Mouse (Mus musculus): Measurements from ENCODE around the gene AY761184. TPM values are rescaled to one million over a fixed set of nuclear protein-coding genes. Genes with fewer than 3 reads are reported as not detected.
"Not testable (repeated sequence)": the region's sequence is repeated elsewhere in the genome, so short reads cannot be mapped to it uniquely, and the experiment has no call there.

The AY761184 gene
- not detected in 2 replicates for polyA plus RNA-seq (2016; fragmentation: Nextera tagmentation; extraction: Ambion mirVana)

DNA sequence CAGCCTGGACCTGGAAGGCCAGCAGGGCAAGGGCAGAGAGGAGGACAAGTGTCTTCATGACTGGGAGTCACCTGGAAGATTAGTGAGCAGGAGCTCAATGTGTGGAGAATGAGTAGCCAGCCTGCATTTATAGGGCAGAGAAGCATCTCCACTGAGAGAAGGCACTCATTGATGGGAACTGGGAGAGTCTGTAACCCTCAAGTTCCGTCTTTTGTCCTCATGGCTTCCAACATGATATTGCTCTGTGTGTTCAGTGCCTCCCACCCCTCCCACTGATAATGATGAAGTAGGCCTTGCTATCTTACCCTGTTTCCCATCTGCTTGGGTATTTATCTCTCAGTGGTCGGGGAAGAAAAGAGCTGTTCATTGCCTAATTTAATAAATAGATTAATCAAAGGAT, at the start of gene AY761184:
Gene AY761184, minus strand, starts transcription at position 101 of the 400 bp plus-strand sequence.
- ATAC-seq (ENCODE audit: insufficient number of reproducible peaks, insufficient read depth, low FRiP score, low TSS enrichment, low read depth); H3K9ac ChIP-seq (replicated peaks); H3K4me1 ChIP-seq (replicated peaks); H3K9me3 ChIP-seq; H3K36me3 ChIP-seq; H3K27me3 ChIP-seq; H3K4me3 ChIP-seq (replicated peaks); H3K27ac ChIP-seq; H3K4me2 ChIP-seq: not testable (repeated sequence)
- 84% methylated on average over 2 of the region's 2 CpGs for WGBS

DNA sequence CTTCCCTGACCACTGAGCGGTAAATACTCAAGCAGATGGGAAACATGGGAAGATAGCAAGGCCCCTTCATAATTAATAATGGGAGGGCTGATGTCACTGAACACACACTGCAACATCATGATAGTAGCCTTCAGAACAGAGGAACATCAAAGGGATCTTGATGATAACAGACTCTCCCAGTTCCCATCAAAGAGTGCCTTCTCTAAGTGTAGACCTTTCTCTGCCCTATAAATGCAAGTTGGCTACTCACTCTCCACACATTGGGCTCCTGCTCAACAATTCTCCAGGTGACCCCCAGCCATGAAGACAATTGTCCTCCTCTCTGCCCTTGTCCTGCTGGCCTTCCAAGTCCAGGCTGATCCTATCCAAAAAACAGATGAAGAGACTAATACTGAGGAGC, 37.9 kb downstream of the AY761184 start, which contains the start of gene Defa34:
Gene Defa34, plus strand, starts transcription at position 301 of the 400 bp plus-strand sequence.
- not testable (repeated sequence) for ATAC-seq (ENCODE audit: insufficient number of reproducible peaks, insufficient read depth, low FRiP score, low TSS enrichment, low read depth); H3K9ac ChIP-seq (replicated peaks); H3K4me3 ChIP-seq (replicated peaks); H3K9me3 ChIP-seq; H3K36me3 ChIP-seq; H3K4me2 ChIP-seq; H3K27me3 ChIP-seq; H3K27ac ChIP-seq; H3K4me1 ChIP-seq (replicated peaks)
- 71% methylated on average over 1 of the region's 1 CpGs for WGBS

DNA sequence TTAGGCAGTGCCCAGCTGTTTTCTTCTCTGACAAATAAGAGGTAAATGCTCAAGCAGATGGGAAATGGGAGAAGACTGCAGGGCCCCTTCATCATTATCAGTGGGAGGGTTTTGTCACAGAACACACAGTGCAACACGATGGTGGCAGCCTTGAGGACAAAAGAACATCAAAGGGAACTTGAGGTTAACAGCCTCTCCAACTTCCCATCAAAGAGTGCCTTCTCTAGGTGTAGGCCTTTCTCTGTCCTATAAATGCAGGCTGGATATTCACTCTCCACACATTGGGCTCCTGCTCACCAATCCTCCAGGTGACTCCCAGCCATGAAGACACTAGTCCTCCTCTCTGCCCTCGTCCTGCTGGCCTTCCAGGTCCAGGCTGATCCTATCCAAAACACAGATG, 48.0 kb downstream of the AY761184 start, which contains the start of gene Defa17:
Gene Defa17, plus strand, starts transcription at position 301 of the 400 bp plus-strand sequence.
- WGBS, result 80% methylated on average over 1 of the region's 2 CpGs
- not testable (repeated sequence) for H3K4me3 ChIP-seq (replicated peaks); H3K27me3 ChIP-seq; H3K36me3 ChIP-seq; H3K9me3 ChIP-seq; H3K4me1 ChIP-seq (replicated peaks); H3K27ac ChIP-seq; ATAC-seq (ENCODE audit: insufficient number of reproducible peaks, insufficient read depth, low FRiP score, low TSS enrichment, low read depth); H3K9ac ChIP-seq (replicated peaks); H3K4me2 ChIP-seq

Other genes with a start within 250 kb of the AY761184 start
- not detected in 2 replicates for gene Gm7849, start 247.1 kb downstream of the AY761184 start, polyA plus RNA-seq (2016; fragmentation: Nextera tagmentation; extraction: Ambion mirVana)
- gene Defa20, start 194.4 kb downstream of the AY761184 start, polyA plus RNA-seq (2016; fragmentation: Nextera tagmentation; extraction: Ambion mirVana), result not detected in 2 replicates
- gene Defa32, start 174.6 kb downstream of the AY761184 start, polyA plus RNA-seq (2016; fragmentation: Nextera tagmentation; extraction: Ambion mirVana), result not detected in 2 replicates
- gene Defa37, start 138.3 kb downstream of the AY761184 start, polyA plus RNA-seq (2016; fragmentation: Nextera tagmentation; extraction: Ambion mirVana), result not detected in 2 replicates
- not detected in 2 replicates for gene Defa28, start 120.6 kb downstream of the AY761184 start, polyA plus RNA-seq (2016; fragmentation: Nextera tagmentation; extraction: Ambion mirVana)
- gene Gm7861, start 109.1 kb downstream of the AY761184 start, polyA plus RNA-seq (2016; fragmentation: Nextera tagmentation; extraction: Ambion mirVana), result not detected in 2 replicates
- not detected in 2 replicates for gene Defa26, start 85.5 kb downstream of the AY761184 start, polyA plus RNA-seq (2016; fragmentation: Nextera tagmentation; extraction: Ambion mirVana)
- not detected in 2 replicates for gene Defa17, start 47.9 kb downstream of the AY761184 start, polyA plus RNA-seq (2016; fragmentation: Nextera tagmentation; extraction: Ambion mirVana)
- not detected in 2 replicates for gene Defa34, start 37.8 kb downstream of the AY761184 start, polyA plus RNA-seq (2016; fragmentation: Nextera tagmentation; extraction: Ambion mirVana)
- not detected in 2 replicates for gene Defa24, start 30.8 kb upstream of the AY761184 start, polyA plus RNA-seq (2016; fragmentation: Nextera tagmentation; extraction: Ambion mirVana)
- not detected in 2 replicates for gene Defb50, start 119.9 kb upstream of the AY761184 start, polyA plus RNA-seq (2016; fragmentation: Nextera tagmentation; extraction: Ambion mirVana)
- not detected in 2 replicates for gene Defb2, start 136.3 kb upstream of the AY761184 start, polyA plus RNA-seq (2016; fragmentation: Nextera tagmentation; extraction: Ambion mirVana)
- not detected in 2 replicates for gene Defb10, start 155.3 kb upstream of the AY761184 start, polyA plus RNA-seq (2016; fragmentation: Nextera tagmentation; extraction: Ambion mirVana)
- gene Defb9, start 181.8 kb upstream of the AY761184 start, polyA plus RNA-seq (2016; fragmentation: Nextera tagmentation; extraction: Ambion mirVana), result not detected in 2 replicates
- not detected in 2 replicates for gene Defb11, start 202.8 kb upstream of the AY761184 start, polyA plus RNA-seq (2016; fragmentation: Nextera tagmentation; extraction: Ambion mirVana)
- gene Defb15, start 229.1 kb upstream of the AY761184 start, polyA plus RNA-seq (2016; fragmentation: Nextera tagmentation; extraction: Ambion mirVana), result not detected in 2 replicates
- not detected in 2 replicates for gene Defb35, start 234.7 kb upstream of the AY761184 start, polyA plus RNA-seq (2016; fragmentation: Nextera tagmentation; extraction: Ambion mirVana)
- not detected in 2 replicates for gene Defb13, start 243.1 kb upstream of the AY761184 start, polyA plus RNA-seq (2016; fragmentation: Nextera tagmentation; extraction: Ambion mirVana)